Mouse (Mus musculus) C2C12 (cell line): Measurements from ENCODE around the gene Styxl1.

ENCODE experiments used
- CEBPB ChIP-seq: IDR thresholded peaks from one replicate; pipeline ENCODE4 v1.6.1; 2011; ENCODE audit warnings: low read depth, mild to moderate bottlenecking, control low read depth, moderate library complexity
- CTCF ChIP-seq: IDR thresholded peaks from one replicate; pipeline ENCODE4 v1.5.1; 2011; ENCODE audit not compliant: control insufficient read depth, insufficient read depth, insufficient read length
- MYOG ChIP-seq: IDR thresholded peaks from one replicate; pipeline ENCODE4 v1.6.1; 2011; ENCODE audit not compliant: control insufficient read depth, insufficient read length; ENCODE audit errors: extremely low read depth
- USF1 ChIP-seq: IDR thresholded peaks from one replicate; pipeline ENCODE4 v1.6.1; 2011; ENCODE audit warnings: low read depth, mild to moderate bottlenecking, control low read depth, moderate library complexity

- TF ChIP-seq CTCF (no peak), MYOG (no peak), CEBPB (no peak), USF1 (no peak)
Measured at GRCm38 (mm10) chr5:135701601-135702000, 76.6 kb downstream of the Styxl1 start.
